Comparison of ENCODE assay signal across 17 mouse cellular contexts in genomic region chr4:56082411-56082810, GRCm38 (mm10).
"Had no signal": no experiment of that assay in that cellular context is flagged by ENCODE, and none has a peak within 500 bp of the region (broad histone marks: within the 10 kb centered on the region; RNA-seq: fewer than 3 reads in every experiment).

No protein-coding gene starts in this region.

- ATAC-seq: liver, postnatal 0 days; midbrain, embryonic 13.5 days; midbrain, embryonic 15.5 days had no signal

- H3K9ac ChIP-seq: liver, embryonic 13.5 days; liver, embryonic 15.5 days; liver, postnatal 0 days; lung, embryonic 15.5 days; midbrain, embryonic 13.5 days; midbrain, embryonic 15.5 days; neural tube, embryonic 12.5 days; stomach, embryonic 15.5 days had no signal

- H3K27ac ChIP-seq: liver, embryonic 13.5 days; liver, embryonic 15.5 days; lung, embryonic 15.5 days; macrophage; midbrain, embryonic 13.5 days; midbrain, embryonic 15.5 days; neural tube, embryonic 12.5 days; stomach, embryonic 15.5 days; stomach, postnatal 0 days had no signal

- H3K9me3 ChIP-seq: liver, embryonic 13.5 days; liver, embryonic 15.5 days; lung, embryonic 15.5 days; megakaryocyte, embryonic 14.5 days; midbrain, embryonic 13.5 days; midbrain, embryonic 15.5 days; neural tube, embryonic 12.5 days; stomach, embryonic 15.5 days had no signal

- DNase-seq: liver, embryonic 13.5 days; liver, postnatal 0 days; right cerebral cortex, postnatal 14 days; thymus, adult 2 months; thymus, postnatal 25 days; thymus, postnatal 4 days had no signal

- H3K4me1 ChIP-seq: liver, embryonic 13.5 days; liver, embryonic 15.5 days; lung, embryonic 15.5 days; midbrain, embryonic 13.5 days; midbrain, embryonic 15.5 days; neural tube, embryonic 12.5 days; stomach, embryonic 15.5 days had no signal

- H3K36me3 ChIP-seq: liver, embryonic 13.5 days; liver, embryonic 15.5 days; lung, embryonic 15.5 days; midbrain, embryonic 13.5 days; midbrain, embryonic 15.5 days; neural tube, embryonic 12.5 days; stomach, embryonic 15.5 days had no signal

- H3K4me3 ChIP-seq: liver, embryonic 13.5 days; liver, embryonic 15.5 days; lung, embryonic 15.5 days; megakaryocyte, embryonic 14.5 days; midbrain, embryonic 13.5 days; midbrain, embryonic 15.5 days; neural tube, embryonic 12.5 days; stomach, embryonic 15.5 days had no signal

- H3K27me3 ChIP-seq: liver, embryonic 13.5 days; liver, embryonic 15.5 days; lung, embryonic 15.5 days; megakaryocyte, embryonic 14.5 days; midbrain, embryonic 13.5 days; midbrain, embryonic 15.5 days; neural tube, embryonic 12.5 days; stomach, embryonic 15.5 days had no signal

- H3K4me2 ChIP-seq: liver, embryonic 11.5 days; liver, embryonic 13.5 days; liver, embryonic 15.5 days; lung, embryonic 15.5 days; midbrain, embryonic 11.5 days; midbrain, embryonic 13.5 days; midbrain, embryonic 15.5 days; neural tube, embryonic 12.5 days; stomach, embryonic 15.5 days had no signal
